Mouse (Mus musculus) left cerebral cortex, postnatal 25 days (tissue): Measurements from ENCODE around the gene Dnajb14. TPM values are rescaled to one million over a fixed set of nuclear protein-coding genes. Genes with fewer than 3 reads are reported as not detected.

Experiments
- DNase-seq, 2 experiments: peaks; one replicate each; pipeline ENCODE4 v3.0.0; 2022; ENCODE audit warnings: low spot score in 2 of 2, mixed read lengths in 1 of 2
- intact Hi-C: fragments of 180-260 bp; cut with DNase I; formaldehyde crosslinking; loops from one replicate; pipeline ENCODE4 v1.15.1; 2025
- total RNA-seq, 2 experiments: library from RNA; stranded (reverse); gene quantifications; 2 replicates each; pipeline ENCODE4 v1.2.3; 2021

The Dnajb14 gene
- total RNA-seq, 2 experiments from 2014 or later, result 44.5 to 46.3 TPM

DNA sequence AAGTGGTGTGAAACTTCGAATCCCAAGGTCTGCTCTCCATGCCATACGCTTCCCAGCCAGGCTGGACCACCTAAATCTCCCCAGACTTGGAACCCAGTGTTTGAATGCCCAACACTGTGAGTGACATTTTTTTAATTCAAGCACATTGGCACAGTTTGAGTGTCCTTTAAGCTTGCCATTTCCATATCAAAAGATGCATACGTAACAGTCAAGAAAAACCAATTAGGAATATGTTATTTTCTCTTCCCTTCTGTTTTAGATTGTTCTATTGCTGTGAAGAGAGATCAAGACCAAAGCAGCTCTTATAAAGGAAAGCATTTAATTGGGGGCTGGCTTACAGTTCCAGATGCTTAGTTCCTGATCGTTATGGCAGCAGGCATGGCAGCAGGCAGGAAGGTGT lies 6.0 kb upstream of the Dnajb14 start:
- DNase-seq, result no peak
- intact Hi-C loops, result loop anchor here (10.0 kb wide), 1 partner anchor 1187 kb away; the partner anchor contains the start of gene Ppp3ca

GRCm38 (mm10) chr3:137862600-137862999 lies 4.9 kb upstream of the Dnajb14 start:
- no peak for DNase-seq
- intact Hi-C loops, result loop anchor here (10.0 kb wide), 1 partner anchor 1188 kb away; the partner anchor contains the start of gene Ppp3ca

DNA sequence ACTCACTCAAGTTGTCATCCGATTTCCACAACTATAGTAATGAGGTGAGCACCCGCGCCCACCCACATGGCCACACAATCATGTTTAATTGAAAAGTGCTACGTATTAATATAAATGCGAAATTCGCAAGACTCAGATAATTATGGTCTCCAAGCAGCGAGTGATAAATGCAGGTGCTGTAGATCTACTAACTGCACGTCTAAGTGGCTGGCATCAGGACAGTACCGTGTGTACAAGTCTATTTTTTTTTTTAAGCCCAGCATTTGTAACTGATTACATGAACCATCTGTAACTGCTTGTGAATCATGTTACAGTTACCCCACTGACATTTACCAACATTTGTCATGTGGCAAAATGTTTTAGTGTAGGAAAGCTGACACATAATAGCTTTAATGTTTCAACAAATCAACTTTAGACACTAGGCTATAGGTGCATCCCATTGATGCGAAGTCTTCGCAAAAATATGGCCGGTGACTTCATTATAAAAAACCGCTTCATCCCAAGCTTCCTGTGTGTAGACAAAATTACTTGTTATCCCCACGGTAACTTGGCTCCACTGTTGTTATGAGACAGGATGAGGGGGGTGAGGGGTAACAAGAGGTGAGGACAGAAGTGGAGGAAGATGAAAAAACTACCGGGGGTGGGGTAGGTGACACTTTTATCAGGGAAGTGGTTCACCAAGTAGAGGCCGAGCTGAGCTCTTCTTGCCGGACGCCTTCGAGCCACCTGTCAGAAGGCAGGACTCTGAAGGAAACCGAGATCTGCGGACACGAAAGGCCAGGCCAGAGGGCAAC lies 3.9 kb upstream of the Dnajb14 start:
- intact Hi-C loops, result loop anchor here (10.0 kb wide), 1 partner anchor 1189 kb away; the partner anchor contains the start of gene Ppp3ca
- DNase-seq, result peak in 1 of 2 experiments; percentile 12

DNA sequence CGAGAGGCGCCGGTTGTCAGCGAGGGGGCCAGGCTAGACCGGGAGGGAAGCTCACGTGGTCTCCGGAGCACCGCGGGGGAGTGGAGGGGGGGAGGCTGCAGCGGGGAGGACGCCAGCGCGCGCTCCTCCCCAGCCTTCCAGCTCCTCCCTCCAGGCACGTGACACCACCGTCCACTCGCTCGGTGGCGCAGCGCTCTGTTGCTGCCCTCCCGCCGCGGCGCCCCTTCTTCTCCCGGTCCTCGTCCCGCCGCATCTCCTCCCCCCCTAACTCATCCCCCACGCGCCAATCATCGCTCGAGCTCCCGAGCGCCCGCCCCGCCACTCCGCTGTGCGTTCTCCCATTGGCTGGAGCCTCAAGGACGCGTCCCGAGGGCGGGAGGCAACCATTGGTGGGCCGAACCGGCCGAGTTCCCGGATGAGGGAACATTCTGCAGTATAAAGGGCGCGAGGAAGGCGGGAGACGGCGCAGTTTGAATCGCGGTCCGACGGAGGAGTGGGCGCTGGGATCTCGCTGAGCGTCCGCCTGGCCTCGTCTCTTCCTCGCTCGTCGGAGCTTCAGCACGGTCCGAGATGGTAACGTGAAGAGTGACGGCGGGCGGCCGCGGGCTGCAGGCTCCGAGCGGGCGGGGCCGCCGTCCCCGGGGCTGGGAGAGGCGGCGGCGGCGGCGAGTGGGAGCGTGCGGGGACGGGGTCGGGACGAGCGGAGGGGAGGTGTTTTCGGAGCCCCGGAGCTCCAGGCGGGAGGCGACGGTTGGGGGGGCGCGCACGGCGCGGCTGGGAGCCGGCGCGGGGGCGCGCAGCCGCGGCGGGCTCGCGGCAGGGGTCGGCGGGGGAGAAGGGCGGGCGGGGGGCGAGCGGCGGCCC lies 3.1 kb upstream of the Dnajb14 start, which contains the start of gene H2afz:
H2afz (plus strand) TSS at position 364 of the 864 bp plus-strand sequence.
- peak; percentile 98 to 99 for DNase-seq
- intact Hi-C loops, result loop anchor here (10.0 kb wide), 1 partner anchor 1190 kb away; the partner anchor contains the start of gene Ppp3ca

- peak; percentile 85 to 91 for DNase-seq
- intact Hi-C loops, result loop anchor here (1.0 to 10.0 kb wide), 3 partner anchors 127 to 1190 kb away; partner anchors contain the start of genes Ppp3ca and Trmt10a
Observed at GRCm38 (mm10) chr3:137864988-137865982, 2.2 kb upstream of the Dnajb14 start.

DNA sequence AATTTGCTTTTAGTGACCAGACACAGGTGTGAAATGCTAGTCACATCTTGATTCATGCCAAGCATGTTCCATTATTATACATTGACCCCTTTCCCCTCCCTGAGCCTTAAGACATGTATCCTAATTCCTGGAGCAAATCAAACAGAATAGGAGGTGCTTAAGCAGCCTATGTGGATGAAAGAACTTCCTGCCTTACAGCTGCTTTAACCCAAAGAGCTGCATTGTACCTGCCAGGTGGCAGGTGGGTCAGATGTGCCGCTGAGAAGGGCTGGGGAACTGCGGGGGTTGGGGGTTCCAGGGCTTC lies 390 bp upstream of the Dnajb14 start:
- intact Hi-C loops, result loop anchor here (1.0 to 10.0 kb wide), 3 partner anchors 51 to 1192 kb away; partner anchors contain the start of genes Lamtor3 and Ppp3ca
- DNase-seq, result no peak

DNA sequence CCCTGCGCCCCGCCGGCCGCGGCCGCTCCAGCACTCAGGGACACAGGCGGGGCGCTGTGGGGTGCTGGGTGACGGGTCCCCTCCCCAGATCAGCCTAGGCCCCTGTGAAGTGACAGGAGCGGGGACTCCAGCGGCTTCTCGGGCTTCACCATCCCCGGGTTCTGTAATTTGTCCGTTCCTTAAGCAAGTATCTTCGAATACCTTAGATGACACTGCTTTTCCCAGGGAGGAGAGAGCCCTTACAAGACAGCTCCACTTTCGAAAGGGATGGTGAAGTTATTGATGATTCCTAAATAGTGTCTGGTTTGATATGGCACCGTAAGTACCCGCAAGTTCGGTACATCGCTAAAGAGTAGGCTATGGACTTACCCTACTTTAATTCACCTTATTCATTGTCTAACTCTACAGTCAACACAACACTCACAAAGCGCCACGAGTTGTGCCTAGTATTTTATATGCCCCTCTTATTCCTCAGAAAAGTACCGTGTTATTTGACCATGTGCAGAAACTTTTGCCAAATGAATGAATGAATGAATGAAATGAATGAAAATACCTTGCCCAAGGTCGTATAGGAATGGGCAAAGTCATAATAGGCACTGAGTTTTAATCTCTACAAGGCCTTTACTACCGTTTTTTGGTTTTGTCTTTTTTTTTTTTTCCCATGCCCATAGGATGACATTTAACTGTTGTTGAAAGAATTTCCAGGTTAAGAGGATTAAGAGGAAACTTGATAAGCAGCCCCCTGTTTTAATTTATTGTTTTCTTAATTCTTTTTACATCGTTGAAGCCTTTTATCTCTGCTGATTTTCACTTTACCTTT lies 829 bp downstream of the Dnajb14 start:
- intact Hi-C loops, result loop anchor here (5.0 to 10.0 kb wide), 2 partner anchors 124 to 1194 kb away; partner anchors contain the start of gene Ppp3ca
- peak in 1 of 2 experiments; percentile 28 for DNase-seq

DNA sequence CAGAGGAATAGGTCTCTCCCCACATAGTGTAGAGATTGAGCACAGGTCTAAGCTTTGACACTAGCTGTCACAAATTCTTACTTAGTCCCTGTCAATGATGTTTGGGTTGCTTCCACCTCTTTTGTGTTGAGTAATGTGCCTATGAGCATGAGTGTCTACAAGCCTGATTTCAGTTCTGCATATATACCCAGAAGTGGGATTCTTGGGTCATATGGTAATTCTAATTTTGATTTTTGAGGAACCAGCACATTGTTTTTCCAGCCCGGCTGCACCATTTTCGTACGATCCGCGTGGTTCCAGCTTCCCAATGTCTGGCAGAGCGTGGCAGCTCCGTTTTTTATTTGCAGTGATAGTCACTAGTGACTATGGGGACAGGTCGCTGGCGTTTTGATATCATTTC lies 1.9 kb downstream of the Dnajb14 start:
- intact Hi-C loops, result loop anchor here (5.0 to 10.0 kb wide), 2 partner anchors 123 to 1195 kb away; partner anchors contain the start of gene Ppp3ca
- DNase-seq, result no peak

- no peak for DNase-seq
Observed at GRCm38 (mm10) chr3:137879313-137879712, 11.8 kb downstream of the Dnajb14 start.

DNA sequence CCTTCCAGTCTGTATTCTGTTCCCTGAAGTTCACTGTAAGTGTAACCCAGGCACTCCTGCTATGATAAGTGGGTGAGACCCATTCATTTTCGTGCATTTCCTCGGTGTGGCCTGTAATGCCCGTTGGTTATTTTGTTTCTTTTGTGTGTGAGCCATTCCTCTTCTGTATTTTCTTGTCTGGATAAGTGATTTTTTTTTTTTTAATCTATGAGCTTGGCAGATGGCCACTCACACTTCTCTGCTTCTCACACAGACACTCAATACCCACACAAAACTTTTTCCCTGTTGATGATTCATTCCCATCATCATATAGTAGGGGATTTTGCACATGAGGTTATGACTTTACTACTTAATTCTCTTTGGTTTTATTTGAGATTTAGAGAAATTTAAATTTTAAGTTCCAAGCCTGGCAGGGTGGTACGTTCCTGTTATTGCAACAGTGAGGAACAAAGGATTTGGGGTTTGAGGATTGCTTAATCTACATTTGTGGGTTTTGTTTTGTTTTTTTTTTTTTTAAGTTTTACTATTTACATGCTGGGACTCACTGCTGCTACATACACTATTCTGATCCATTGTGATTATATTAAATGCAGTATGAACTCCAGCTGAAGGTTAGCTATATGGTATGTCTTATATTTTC lies 12.8 kb downstream of the Dnajb14 start:
- DNase-seq, result peak; percentile 17 to 67
- intact Hi-C loops, result no loop called here

More at GRCm38 (mm10) chr3:137879313-137879712, 11.8 kb downstream of the Dnajb14 start:
- intact Hi-C loops, result no loop called here

DNA sequence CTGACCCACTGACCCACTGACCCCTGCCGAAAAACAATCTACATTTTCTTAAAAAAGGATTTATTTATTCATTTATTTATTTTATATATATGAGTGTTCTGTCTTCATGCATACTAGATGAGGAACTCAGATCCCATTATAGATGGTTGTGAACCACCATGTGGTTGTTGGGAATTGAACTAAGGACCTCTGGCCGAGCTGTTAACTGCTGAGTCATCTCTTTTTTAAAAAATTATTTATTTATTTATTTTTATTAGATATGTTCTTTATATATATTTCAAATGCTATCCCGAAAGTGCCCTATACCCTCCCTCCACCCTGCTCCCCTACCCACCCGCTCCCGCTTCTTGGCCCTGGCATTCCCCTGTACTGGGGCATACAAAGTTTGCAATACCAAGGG lies 13.6 kb downstream of the Dnajb14 start:
- DNase-seq, result no peak
- intact Hi-C loops, result no loop called here

DNA sequence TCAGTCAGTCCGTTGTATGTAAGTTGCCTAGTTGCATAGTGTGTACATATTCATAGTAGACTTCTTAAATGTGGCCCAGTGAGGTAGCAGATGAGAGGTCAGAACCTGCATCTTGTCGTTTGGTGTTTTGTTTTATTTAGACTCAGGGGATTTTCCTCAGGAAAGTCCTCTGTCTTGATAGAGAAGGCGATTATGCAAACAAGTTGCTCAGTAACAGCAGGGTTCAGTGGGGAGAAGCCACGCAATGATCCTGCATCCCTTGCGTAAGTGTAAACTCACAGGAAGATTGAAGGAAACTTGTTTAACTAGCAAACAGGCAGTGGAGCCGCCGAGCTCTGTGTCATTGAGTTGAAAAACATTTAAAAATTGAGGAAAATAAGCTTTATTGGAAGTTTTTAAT lies 20.5 kb downstream of the Dnajb14 start:
- DNase-seq, result no peak
- intact Hi-C loops, result no loop called here

GRCm38 (mm10) chr3:137891089-137891488 lies 23.6 kb downstream of the Dnajb14 start:
- no peak for DNase-seq
- intact Hi-C loops, result no loop called here

GRCm38 (mm10) chr3:137892118-137892517 lies 24.6 kb downstream of the Dnajb14 start:
- no peak for DNase-seq
- intact Hi-C loops, result no loop called here

GRCm38 (mm10) chr3:137893789-137894188 lies 26.3 kb downstream of the Dnajb14 start:
- intact Hi-C loops, result no loop called here
- DNase-seq, result no peak

GRCm38 (mm10) chr3:137895196-137895595 lies 27.7 kb downstream of the Dnajb14 start:
- DNase-seq, result no peak
- intact Hi-C loops, result no loop called here

DNA sequence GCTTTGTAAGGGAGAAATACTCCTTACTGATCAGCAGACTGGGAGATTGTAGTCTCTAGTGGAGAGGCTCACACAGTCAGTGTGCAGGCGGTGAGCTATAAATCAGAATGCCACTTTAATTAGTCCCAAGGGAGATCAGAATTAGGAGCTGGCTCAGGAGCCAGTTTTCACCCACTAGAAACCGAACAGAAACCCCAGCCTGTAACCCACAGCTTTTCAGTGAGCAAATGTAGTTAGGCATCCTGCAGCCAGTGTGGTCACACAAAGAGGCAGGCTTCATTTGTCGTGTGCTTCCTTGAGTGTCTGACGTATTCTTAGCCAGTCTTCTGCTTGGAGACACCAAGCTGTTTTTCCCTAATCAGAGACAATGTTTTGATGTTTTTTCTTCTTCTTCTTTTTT lies 28.9 kb downstream of the Dnajb14 start:
- intact Hi-C loops, result no loop called here
- DNase-seq, result no peak

GRCm38 (mm10) chr3:137896867-137897266 lies 29.4 kb downstream of the Dnajb14 start:
- no peak for DNase-seq
- intact Hi-C loops, result no loop called here
